ENCODE assay signal across 23 mouse cellular contexts in genomic region chr14:62053004-62053403, GRCm38 (mm10).
"Had no signal": no experiment of that assay in that cellular context is flagged by ENCODE, and none has a peak within 500 bp of the region (broad histone marks: within the 10 kb centered on the region; RNA-seq: fewer than 3 reads in every experiment).

No protein-coding gene starts in this region.

- H3K4me1 ChIP-seq: liver, embryonic 12.5 days; liver, embryonic 15.5 days; midbrain, embryonic 12.5 days had no signal

- H3K9me3 ChIP-seq: liver, embryonic 12.5 days; liver, embryonic 15.5 days; lung, embryonic 15.5 days; midbrain, embryonic 12.5 days had no signal

- H3K4me2 ChIP-seq: liver, embryonic 12.5 days; liver, embryonic 15.5 days; lung, embryonic 15.5 days; midbrain, embryonic 12.5 days had no signal

- H3K9ac ChIP-seq: liver, embryonic 12.5 days; liver, embryonic 15.5 days; lung, embryonic 15.5 days; midbrain, embryonic 12.5 days had no signal

- DNase-seq: kidney, adult 2 months; kidney, postnatal 25 days; layer of hippocampus, adult 9-11 months; liver; lung, adult 18-20 months; lung, postnatal 10 days; lung, postnatal 36 days; right cerebral cortex, adult 18-20 months; right cerebral cortex, postnatal 14 days; right cerebral cortex, postnatal 4 days; thymus, adult 2 months; thymus, postnatal 14 days; thymus, postnatal 4 days had no signal

- H3K27ac ChIP-seq: kidney, postnatal 0 days; layer of hippocampus, adult 2 months; liver, embryonic 12.5 days; liver, embryonic 15.5 days; lung, embryonic 15.5 days; midbrain, embryonic 12.5 days; stomach, postnatal 0 days had no signal

- H3K4me3 ChIP-seq: layer of hippocampus, adult 2 months; liver, embryonic 12.5 days; liver, embryonic 15.5 days; lung, embryonic 15.5 days; midbrain, embryonic 12.5 days; myocyte had no signal

- H3K27me3 ChIP-seq: liver, embryonic 12.5 days; liver, embryonic 15.5 days; lung, embryonic 15.5 days; midbrain, embryonic 12.5 days had no signal

- H3K36me3 ChIP-seq: liver, embryonic 12.5 days; liver, embryonic 15.5 days; lung, embryonic 15.5 days; midbrain, embryonic 12.5 days had no signal

- ATAC-seq: intestine, postnatal 0 days; liver, embryonic 12.5 days; midbrain, embryonic 16.5 days had no signal
